Mouse (Mus musculus) liver, postnatal 0 days (tissue): ENCODE measurements around the gene Olfr807. TPM values are rescaled to one million over a fixed set of nuclear protein-coding genes. Genes with fewer than 3 reads are reported as not detected.

ENCODE experiments used
- ATAC-seq: fragments of 200-750 bp; cut with Nextera tagmentation; 2 replicates; pipeline ENCODE4 v1.8.0; 2017; ENCODE audit warnings: mild to moderate bottlenecking, moderate library complexity
- DNase-seq: peaks from one replicate; pipeline ENCODE4 v3.0.0-alpha.2; 2016
- H3K27ac ChIP-seq: fragments of 300-500 bp; sonication (generic); 2 replicates; pipeline ENCODE4 v1.5.1; 2014; ENCODE audit warnings: antibody characterized with exemption, moderate library complexity, mild to moderate bottlenecking, low read depth
- H3K27me3 ChIP-seq: fragments of 300-500 bp; sonication (generic); 2 replicates; pipeline ENCODE4 v1.6.1; 2014; ENCODE audit warnings: low read length, control low read depth, mixed read lengths; ENCODE audit not compliant: insufficient read depth
- H3K36me3 ChIP-seq: fragments of 300-500 bp; sonication (generic); replicated peaks from 2 replicates; pipeline ENCODE4 v1.6.1; 2014; ENCODE audit warnings: mild to moderate bottlenecking, control low read depth, low read length, moderate library complexity, mixed read lengths; ENCODE audit not compliant: insufficient read depth
- H3K4me1 ChIP-seq: fragments of 300-500 bp; sonication (generic); 2 replicates; pipeline ENCODE4 v1.6.1; 2014; ENCODE audit warnings: antibody characterized with exemption, mild to moderate bottlenecking, control low read depth; ENCODE audit not compliant: insufficient read depth
- H3K4me2 ChIP-seq: fragments of 300-500 bp; sonication (generic); 2 replicates; pipeline ENCODE4 v1.6.1; 2014; ENCODE audit warnings: low read depth, mild to moderate bottlenecking, low read length, moderate library complexity, mixed read lengths
- H3K4me3 ChIP-seq: fragments of 300-500 bp; sonication (generic); 2 replicates; pipeline ENCODE4 v1.5.1; 2014; ENCODE audit warnings: low read depth, low read length
- H3K9ac ChIP-seq: fragments of 300-500 bp; sonication (generic); replicated peaks from 2 replicates; pipeline ENCODE4 v1.6.1; 2014; ENCODE audit warnings: mild to moderate bottlenecking, moderate library complexity
- H3K9me3 ChIP-seq: fragments of 300-500 bp; sonication (generic); 2 replicates; pipeline ENCODE4 v1.6.1; 2016; ENCODE audit warnings: mild to moderate bottlenecking, control low read depth, low read length, mixed read lengths
- CTCF ChIP-seq: sonication (generic); IDR thresholded peaks from 2 replicates; pipeline ENCODE4 v1.5.1; 2016; ENCODE audit warnings: antibody characterized with exemption, low read depth
- EP300 ChIP-seq: IDR thresholded peaks from 2 replicates; pipeline ENCODE4 v1.6.1; 2016; ENCODE audit warnings: antibody characterized with exemption, low read depth, mild to moderate bottlenecking
- WGBS: fragments of 180-500 bp; shearing (Covaris S2); extraction: QIAGEN DNeasy Blood & Tissue Kit; methylation state at CpG from one replicate; pipeline ENCODE4 v1.1.7; 2014; ENCODE audit not compliant: insufficient replicate concordance; 5-methylcytosine and 5-hydroxymethylcytosine counted together
- microRNA-seq: library from miRNA; unstranded; fragments of <30 nt; microRNA quantifications from one replicate; pipeline ENCODE4, GENCODE M21; 2016
- polyA plus RNA-seq: library from polyadenylated mRNA; unstranded; fragments of >200 nt; fragmentation: Nextera tagmentation; extraction: Ambion mirVana; gene quantifications from 2 replicates; pipeline ENCODE4 v1.2.1, GENCODE M21; 2015

Olfr807 gene
- polyA plus RNA-seq, 1 experiment from 2014 or later = not detected

GRCm38 (mm10) chr10:129729275-129729674 is 28.3 kb downstream of the Olfr807 start, which contains the start of gene Olfr805:
Olfr805 (minus strand) TSS chr10:129729375.
- 85% methylated on average over 2 of the region's 2 CpGs for WGBS
- no peak for TF ChIP-seq EP300
- TF ChIP-seq CTCF = no peak

More at GRCm38 (mm10) chr10:129729275-129729674, 28.3 kb downstream of the Olfr807 start, which contains the start of gene Olfr805:
- H3K4me1 ChIP-seq = no peaks in the 10 kb centered on the region
- H3K9ac ChIP-seq = no peak within 1 kb of the TSS
- ATAC-seq (no peak), DNase-seq (no peak)
- H3K9me3 ChIP-seq = no peaks in the 10 kb centered on the region
- no peaks in the 10 kb centered on the region for H3K27me3 ChIP-seq
- no peak within 1 kb of the TSS for H3K27ac ChIP-seq
- H3K36me3 ChIP-seq = no peaks in the 10 kb centered on the region
- no peak within 1 kb of the TSS for H3K4me3 ChIP-seq
- no peak within 1 kb of the TSS for H3K4me2 ChIP-seq

Small RNA genes lying within 50 kb of the gene (microRNA-seq; reads per million reads assigned to microRNA genes)
- gene Gm24485 = not detected

Other genes starting within 250 kb of the Olfr807 start
- gene Olfr791, start 236.0 kb downstream of the Olfr807 start, polyA plus RNA-seq = not detected in 2 replicates
- gene Olfr792, start 218.6 kb downstream of the Olfr807 start, polyA plus RNA-seq = not detected in 2 replicates
- gene Olfr794, start 190.1 kb downstream of the Olfr807 start, polyA plus RNA-seq = not detected in 2 replicates
- not detected in 2 replicates for gene Olfr796, start 145.2 kb downstream of the Olfr807 start, polyA plus RNA-seq
- gene Olfr798, start 129.9 kb downstream of the Olfr807 start, polyA plus RNA-seq = not detected in 2 replicates
- gene Olfr799, start 120.3 kb downstream of the Olfr807 start, polyA plus RNA-seq = not detected in 2 replicates
- gene Olfr800, start 100.1 kb downstream of the Olfr807 start, polyA plus RNA-seq = not detected in 2 replicates
- not detected in 2 replicates for gene Olfr801, start 83.9 kb downstream of the Olfr807 start, polyA plus RNA-seq
- gene Olfr802, start 69.6 kb downstream of the Olfr807 start, polyA plus RNA-seq = not detected in 2 replicates
- gene Olfr803, start 63.5 kb downstream of the Olfr807 start, polyA plus RNA-seq = not detected in 2 replicates
- gene Olfr804, start 54.6 kb downstream of the Olfr807 start, polyA plus RNA-seq = not detected in 2 replicates
- gene Olfr805, start 28.4 kb downstream of the Olfr807 start, polyA plus RNA-seq = not detected in 2 replicates
- not detected in 2 replicates for gene Olfr806, start 15.9 kb downstream of the Olfr807 start, polyA plus RNA-seq
- gene Olfr808, start 7.7 kb upstream of the Olfr807 start, polyA plus RNA-seq = not detected in 2 replicates
- not detected in 2 replicates for gene Olfr809, start 16.8 kb upstream of the Olfr807 start, polyA plus RNA-seq
- not detected in 2 replicates for gene Olfr810, start 37.1 kb upstream of the Olfr807 start, polyA plus RNA-seq
- gene Olfr811, start 46.6 kb upstream of the Olfr807 start, polyA plus RNA-seq = not detected in 2 replicates
- not detected in 2 replicates for gene Olfr812, start 88.3 kb upstream of the Olfr807 start, polyA plus RNA-seq
- not detected in 2 replicates for gene Olfr813, start 97.6 kb upstream of the Olfr807 start, polyA plus RNA-seq
- gene Olfr814, start 122.1 kb upstream of the Olfr807 start, polyA plus RNA-seq = not detected in 2 replicates
- gene Olfr815, start 148.1 kb upstream of the Olfr807 start, polyA plus RNA-seq = not detected in 2 replicates
- not detected in 2 replicates for gene Olfr816, start 157.8 kb upstream of the Olfr807 start, polyA plus RNA-seq
- not detected in 2 replicates for gene Olfr818, start 191.3 kb upstream of the Olfr807 start, polyA plus RNA-seq
- gene Olfr819, start 209.5 kb upstream of the Olfr807 start, polyA plus RNA-seq = not detected in 2 replicates
- gene Olfr247, start 218.3 kb upstream of the Olfr807 start, polyA plus RNA-seq = not detected in 2 replicates
- not detected in 2 replicates for gene Gm10310, start 227.3 kb upstream of the Olfr807 start, polyA plus RNA-seq